Mouse (Mus musculus) kidney, postnatal 36 days (tissue): Measurements from ENCODE around the gene Entpd7.

Experiments
- DNase-seq, 2 experiments: peaks; one replicate each; pipeline ENCODE4 v3.0.0; 2021 to 2022; ENCODE audit warnings: mixed read lengths in 2 of 2

Entpd7 gene

DNA sequence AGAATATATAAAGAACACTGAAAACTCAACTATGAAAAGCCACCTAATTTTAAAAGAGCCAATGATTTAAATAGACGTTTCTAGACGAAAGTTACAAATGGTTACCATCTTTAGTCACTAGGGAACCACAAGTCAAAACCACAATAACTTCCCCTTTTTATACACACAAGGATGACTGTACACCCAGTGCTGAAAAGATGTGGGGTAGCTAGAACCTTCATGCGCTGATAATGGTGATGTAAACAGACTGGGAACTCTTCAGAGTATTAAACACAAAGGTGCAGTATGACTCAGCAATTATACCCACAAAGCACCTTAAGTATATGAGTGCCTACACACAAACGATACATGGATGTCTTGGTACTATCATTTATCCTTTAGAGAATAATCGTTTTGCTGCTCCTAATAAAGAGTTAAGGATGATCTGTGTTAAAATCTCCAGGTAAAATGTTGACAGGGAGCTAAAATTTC, 82.1 kb downstream of the Entpd7 start:
- DNase-seq: no peak

DNA sequence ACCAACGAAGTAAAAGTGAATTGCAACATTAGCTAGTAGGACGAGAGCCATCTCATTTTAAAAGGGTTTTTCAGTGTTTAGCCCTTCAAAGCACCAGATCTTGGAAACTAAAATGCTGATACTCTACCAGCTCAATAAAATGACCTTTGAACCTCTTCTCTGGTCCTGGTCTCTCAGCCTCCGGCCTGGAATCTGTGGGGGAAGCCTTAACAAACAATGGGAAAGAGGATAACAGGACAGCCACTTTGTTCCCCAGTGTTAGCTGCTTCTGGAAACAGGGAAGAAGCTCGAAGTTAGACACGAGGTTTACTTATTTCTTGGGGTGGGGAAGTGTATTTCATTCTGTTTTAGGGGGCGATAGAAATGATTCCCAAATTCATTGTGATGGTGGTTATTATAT, 82.8 kb downstream of the Entpd7 start:
- DNase-seq: no peak

DNA sequence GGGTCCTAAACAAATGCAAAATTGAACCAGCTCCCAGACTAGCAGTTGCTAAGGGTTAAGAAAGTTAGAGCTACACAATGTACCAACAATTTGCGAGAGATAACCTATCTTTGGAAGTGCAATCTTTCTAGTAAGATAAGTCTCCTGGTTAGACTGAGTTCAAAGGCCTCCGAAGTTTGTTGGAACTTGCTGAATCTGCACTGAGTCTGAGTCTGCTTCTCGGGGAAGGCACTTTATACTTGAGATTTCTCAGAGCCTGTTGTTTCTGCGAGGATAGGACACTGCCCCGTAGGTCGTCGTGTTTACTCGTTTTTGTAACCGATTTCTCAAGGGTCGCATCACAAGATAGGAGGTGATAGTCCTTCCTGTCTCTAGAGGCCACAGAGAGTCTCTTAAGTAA, 86.0 kb downstream of the Entpd7 start:
- DNase-seq: peak; percentile 27 to 51

DNA sequence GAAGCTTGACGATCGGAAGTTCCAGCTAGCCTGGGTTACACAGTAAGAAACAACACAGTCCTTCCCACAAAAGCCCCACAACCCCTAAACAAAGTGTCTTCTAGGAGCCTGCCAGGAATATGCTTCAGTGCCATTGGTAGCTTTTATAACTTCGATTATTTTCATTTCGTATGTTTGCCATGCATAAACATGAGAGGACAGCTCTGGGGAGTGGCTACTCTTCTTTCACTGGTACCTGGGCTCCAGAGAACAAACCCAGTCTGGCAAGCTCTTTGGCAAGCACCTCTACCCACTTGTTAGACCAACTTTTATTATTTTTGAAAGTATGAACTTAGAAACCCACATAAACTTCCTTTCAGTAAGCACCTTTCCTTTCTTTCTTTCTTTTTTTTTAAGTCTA, 87.1 kb downstream of the Entpd7 start:
- no peak for DNase-seq

DNA sequence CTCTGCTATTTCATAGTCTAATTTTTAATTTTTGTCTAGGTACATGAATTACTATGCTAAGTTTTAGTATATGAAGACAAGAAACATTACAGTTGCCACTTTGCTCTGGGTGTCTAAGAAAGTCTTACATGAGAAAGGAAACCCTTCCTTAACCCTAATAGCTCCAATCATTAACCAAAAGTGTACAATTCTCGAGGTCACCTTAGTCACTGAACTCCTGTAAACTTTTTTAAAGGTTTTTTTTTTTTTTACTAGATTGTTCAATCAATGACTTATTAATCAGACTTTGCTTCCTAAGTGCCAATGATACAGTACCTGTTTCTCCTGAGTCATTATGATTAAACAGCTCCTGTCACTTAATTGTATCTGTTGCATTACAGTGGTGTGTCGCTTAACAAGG, 87.8 kb downstream of the Entpd7 start:
- DNase-seq: peak in 1 of 2 experiments; percentile 51

DNA sequence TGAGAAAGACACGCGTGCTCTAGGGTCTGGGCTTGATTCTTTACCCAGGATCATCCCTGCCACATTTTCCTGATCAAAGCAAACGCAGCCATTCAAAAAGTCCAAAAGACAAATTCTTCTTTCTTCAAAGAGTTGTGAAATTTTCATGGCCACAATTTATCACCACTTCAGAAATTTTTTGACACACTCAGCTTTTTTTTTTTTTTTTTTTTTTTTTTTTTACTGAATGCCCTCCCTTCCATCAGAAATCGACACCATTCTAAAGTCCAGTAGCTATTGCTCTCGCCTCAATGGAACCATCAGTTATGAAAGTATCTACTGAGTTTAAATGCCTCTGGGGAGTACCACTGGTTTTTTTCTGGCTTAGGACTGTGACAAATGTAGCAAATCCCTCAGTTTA, 90.9 kb downstream of the Entpd7 start:
- DNase-seq: no peak

DNA sequence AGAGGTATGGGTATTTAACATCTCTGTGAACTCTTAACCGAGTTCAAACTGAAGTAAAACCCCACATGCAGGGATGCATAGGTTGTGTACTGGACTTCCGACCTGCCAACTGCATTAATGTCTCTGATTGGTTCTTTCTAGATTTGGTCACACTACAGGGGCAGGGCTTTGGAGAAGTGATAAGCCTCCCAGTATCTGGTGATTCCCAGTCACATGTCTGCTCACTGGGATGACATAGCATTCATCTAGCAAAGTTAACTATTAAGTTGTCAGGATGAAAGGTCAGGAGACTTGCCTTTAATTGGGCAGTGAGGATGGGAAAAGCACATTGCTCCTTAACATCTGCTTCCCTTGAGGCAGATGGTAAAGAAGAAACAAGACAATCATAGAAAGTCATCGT, 92.5 kb downstream of the Entpd7 start, which contains the start of gene Abcc2:
Gene Abcc2, plus strand, starts transcription at position 213 of the 400 bp plus-strand sequence.
- DNase-seq: peak; percentile 61 to 75
